Mouse (Mus musculus): ENCODE measurements around the gene Olfr1263. TPM values are rescaled to one million over a fixed set of nuclear protein-coding genes. Genes with fewer than 3 reads are reported as not detected.

The Olfr1263 gene
- polyA plus RNA-seq (2012; rRNA removed): not detected in 2 replicates

DNA sequence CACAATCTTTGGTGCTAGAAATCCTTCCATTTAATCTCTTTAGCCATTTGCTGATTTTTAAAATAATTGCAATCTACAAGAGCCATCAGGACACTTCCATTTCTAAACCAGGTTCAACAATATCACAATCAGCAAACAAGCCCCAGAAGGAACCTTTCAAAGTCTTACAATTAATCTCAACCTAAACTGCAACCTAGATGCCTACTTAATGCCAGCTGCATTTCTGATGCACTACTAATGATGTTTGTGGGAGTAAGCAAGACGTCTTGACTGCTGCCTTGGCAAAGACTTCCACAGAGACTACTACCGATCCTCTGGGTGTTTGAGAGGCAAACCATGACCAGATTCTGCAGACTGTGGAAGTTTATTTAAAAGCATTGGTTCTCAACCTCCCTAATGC is at the start of gene Olfr1263:
TSS of gene Olfr1263 (plus strand) at position 301 of the 400 bp plus-strand sequence.
- DNase-seq (ENCODE audit: low spot score): no peak

DNA sequence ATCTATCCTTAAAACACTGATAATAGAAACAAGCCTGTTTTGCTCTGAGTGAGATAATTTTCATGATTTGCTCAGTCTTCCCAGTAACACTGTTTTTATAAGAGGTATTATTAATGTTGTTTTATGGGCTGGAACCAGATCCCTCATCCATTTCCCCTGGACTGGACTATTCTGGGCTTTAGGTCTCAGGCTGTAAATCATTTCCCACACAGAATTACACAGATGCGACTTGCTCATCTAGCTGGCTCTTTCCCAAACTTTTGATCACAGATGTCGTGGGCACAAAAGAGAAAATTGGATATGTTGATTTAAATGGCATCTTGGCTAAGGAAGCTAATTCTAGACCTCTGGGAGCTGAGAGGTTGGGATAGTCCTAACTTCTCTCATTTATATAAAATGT is 37.7 kb upstream of the Olfr1263 start, which contains the start of gene Olfr1260:
TSS of gene Olfr1260 (plus strand) at position 157 of the 400 bp plus-strand sequence.
- DNase-seq (ENCODE audit: low spot score): no peak

DNA sequence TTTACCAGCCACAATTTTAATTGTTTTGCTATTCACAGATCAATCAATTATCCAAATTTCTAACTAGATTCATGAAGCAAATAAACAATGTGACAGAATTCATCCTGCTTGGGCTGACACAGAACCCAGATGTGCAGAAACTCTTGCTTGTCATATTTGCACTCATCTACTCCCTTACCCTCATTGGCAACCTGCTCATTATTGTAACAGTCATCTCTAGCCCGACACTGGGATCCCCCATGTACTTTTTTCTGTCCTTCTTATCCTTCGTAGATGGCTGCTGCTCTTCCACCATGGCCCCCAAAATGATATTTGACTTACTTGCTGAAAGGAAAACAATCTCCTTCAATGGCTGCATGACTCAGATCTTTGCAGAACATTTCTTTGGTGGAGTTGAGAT is 34.2 kb upstream of the Olfr1263 start:
- no peak for DNase-seq (ENCODE audit: low spot score)

DNA sequence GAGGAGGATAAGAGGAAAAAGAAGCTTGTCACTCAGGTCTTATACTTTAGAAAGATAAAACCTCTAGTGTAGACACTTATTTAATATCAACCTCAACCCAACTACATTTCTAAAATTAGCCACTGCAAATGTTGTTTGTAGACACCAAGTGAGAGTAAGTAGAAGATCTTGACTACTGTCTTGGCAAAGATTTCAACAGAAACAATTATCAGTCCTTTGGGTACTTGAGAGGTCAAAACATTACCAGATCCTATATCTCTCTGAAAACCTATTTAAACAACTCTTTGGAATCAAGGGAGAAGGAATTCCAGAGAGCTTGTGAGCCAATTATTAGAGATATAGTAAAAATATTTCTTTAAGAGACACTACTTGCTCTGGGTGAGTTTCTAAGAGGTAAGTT is 21.0 kb upstream of the Olfr1263 start, which contains the start of gene Olfr1261:
TSS of gene Olfr1261 (plus strand) at position 301 of the 400 bp plus-strand sequence.
- DNase-seq (ENCODE audit: low spot score): no peak

DNA sequence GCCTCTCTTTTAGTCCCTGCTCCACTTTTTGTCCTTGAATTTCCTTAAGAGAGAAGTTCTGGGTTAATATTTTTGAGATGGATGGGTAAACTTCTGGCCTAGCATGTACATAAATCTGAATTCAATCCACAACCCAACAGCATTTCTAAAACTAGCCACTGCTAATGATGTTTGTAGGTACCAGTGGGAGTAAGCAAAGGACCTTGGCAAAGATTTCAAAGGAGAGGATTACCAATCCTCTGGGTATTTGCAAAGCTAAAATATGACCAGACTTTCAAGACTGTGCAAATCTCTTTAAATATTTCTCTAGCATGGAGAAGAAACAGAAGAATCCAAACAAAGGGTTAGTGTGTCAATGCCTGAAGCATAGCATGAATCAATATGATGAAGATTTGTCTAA is 12.1 kb upstream of the Olfr1263 start, which contains the start of gene Olfr1262:
TSS of gene Olfr1262 (plus strand) at position 301 of the 400 bp plus-strand sequence.
- DNase-seq (ENCODE audit: low spot score): no peak

DNA sequence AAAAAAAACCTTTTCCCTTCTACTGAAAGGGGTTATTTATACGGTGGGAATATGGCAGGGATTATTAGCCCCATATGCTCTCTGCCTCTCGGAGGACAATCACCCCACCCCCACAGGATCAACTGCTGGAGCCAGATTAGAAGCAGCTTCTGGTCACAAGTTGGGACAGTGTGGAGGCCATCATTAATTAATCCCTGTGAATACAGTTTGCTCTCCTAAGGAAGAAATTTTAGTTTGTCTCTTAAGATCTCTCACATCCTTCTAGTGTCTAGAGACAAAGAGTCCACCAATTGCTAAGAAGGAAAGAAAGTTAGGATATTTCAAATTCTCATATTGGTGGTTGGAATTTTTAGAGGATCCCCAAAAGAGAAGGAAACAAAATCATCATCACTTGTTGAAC is 13.5 kb downstream of the Olfr1263 start, which contains the start of gene Olfr1264:
TSS of gene Olfr1264 (minus strand) at position 101 of the 400 bp plus-strand sequence.
- no peak for DNase-seq (ENCODE audit: low spot score)

DNA sequence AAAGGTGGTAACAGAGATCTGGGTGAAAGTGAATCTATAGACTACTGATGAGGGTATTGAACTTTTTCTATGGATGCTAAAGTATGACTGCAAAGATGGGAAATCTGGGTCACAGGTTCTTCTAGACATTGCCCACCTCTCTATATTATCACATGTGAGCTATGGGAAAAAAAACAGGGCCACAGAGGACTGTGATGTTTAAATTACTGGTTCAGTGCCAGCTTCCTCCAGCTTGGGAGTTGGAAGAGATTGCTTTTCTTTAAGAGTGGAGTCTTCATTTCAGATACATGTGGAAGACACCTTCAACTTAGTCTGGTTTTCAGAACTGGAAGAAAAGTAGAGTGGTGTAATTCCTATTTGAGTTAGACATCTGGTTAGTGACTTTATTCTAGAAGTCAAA is 23.1 kb downstream of the Olfr1263 start, which contains the start of gene Olfr1265:
TSS of gene Olfr1265 (plus strand) at position 301 of the 400 bp plus-strand sequence.
- DNase-seq (ENCODE audit: low spot score): no peak

DNA sequence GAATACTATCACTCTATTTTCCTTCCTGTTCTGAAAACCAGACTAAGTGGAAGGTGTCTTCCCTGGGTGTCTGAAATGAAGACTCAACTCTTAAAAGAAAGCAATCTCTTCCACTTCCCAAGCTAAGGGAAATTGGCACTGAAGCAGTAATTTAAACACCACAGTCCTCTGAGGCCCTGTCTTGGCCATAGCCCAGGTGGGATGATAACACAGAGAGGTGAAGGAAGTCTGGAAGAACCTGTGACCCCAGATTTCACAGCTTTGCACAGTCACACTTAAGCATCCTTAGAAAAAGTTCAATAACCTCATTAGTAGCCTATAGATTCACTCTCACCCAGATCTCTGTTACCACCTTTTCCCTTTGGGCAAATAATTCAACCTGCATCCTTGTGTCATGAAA is 51.6 kb downstream of the Olfr1263 start, which contains the start of gene Olfr140:
TSS of gene Olfr140 (minus strand) at position 101 of the 400 bp plus-strand sequence.
- DNase-seq (ENCODE audit: low spot score): no peak

Other genes with a start within 250 kb of the Olfr1263 start
- gene Olfr1254, start 218.5 kb upstream of the Olfr1263 start, polyA plus RNA-seq (2012; rRNA removed): not detected in 2 replicates
- gene Olfr1255, start 200.1 kb upstream of the Olfr1263 start, polyA plus RNA-seq (2012; rRNA removed): not detected in 2 replicates
- not detected in 2 replicates for gene Olfr1256, start 170.6 kb upstream of the Olfr1263 start, polyA plus RNA-seq (2012; rRNA removed)
- gene Olfr48, start 163.9 kb upstream of the Olfr1263 start, polyA plus RNA-seq (2012; rRNA removed): not detected in 2 replicates
- not detected in 2 replicates for gene Olfr1257, start 133.7 kb upstream of the Olfr1263 start, polyA plus RNA-seq (2012; rRNA removed)
- not detected in 2 replicates for gene Olfr1258, start 84.8 kb upstream of the Olfr1263 start, polyA plus RNA-seq (2012; rRNA removed)
- 0.03 and 0.07 TPM in 2 replicates for gene Olfr1259, start 63.5 kb upstream of the Olfr1263 start, polyA plus RNA-seq (2012; rRNA removed)
- gene Olfr1260, start 37.8 kb upstream of the Olfr1263 start, polyA plus RNA-seq (2012; rRNA removed): not detected in 2 replicates
- not detected in 2 replicates for gene Olfr1261, start 20.9 kb upstream of the Olfr1263 start, polyA plus RNA-seq (2012; rRNA removed)
- gene Olfr1262, start 12.0 kb upstream of the Olfr1263 start, polyA plus RNA-seq (2012; rRNA removed): not detected in 2 replicates
- not detected in 2 replicates for gene Olfr1264, start 13.4 kb downstream of the Olfr1263 start, polyA plus RNA-seq (2012; rRNA removed)
- not detected in 2 replicates for gene Olfr1265, start 23.2 kb downstream of the Olfr1263 start, polyA plus RNA-seq (2012; rRNA removed)
- not detected in 2 replicates for gene Olfr140, start 51.5 kb downstream of the Olfr1263 start, polyA plus RNA-seq (2012; rRNA removed)
- not detected in 2 replicates for gene Olfr1269, start 109.3 kb downstream of the Olfr1263 start, polyA plus RNA-seq (2012; rRNA removed)
- gene Olfr32, start 130.2 kb downstream of the Olfr1263 start, polyA plus RNA-seq (2012; rRNA removed): not detected in 2 replicates
- gene Olfr1270, start 141.0 kb downstream of the Olfr1263 start, polyA plus RNA-seq (2012; rRNA removed): not detected in 2 replicates
- gene Olfr1506, start 212.4 kb downstream of the Olfr1263 start, polyA plus RNA-seq (2012; rRNA removed): not detected in 2 replicates
- not detected in 2 replicates for gene Olfr142, start 245.5 kb downstream of the Olfr1263 start, polyA plus RNA-seq (2012; rRNA removed)